Mouse (Mus musculus) bone marrow, adult 2 months (tissue): Measurements from ENCODE around the gene Trmt2b.

Source experiments
- CTCF ChIP-seq: fragments of 200-500 bp; IDR thresholded peaks from 2 replicates; pipeline ENCODE4 v1.5.1; 2011; ENCODE audit warnings: low read length, control low read depth; ENCODE audit not compliant: control insufficient read depth, insufficient read depth
- POLR2A ChIP-seq: fragments of 200-500 bp; IDR thresholded peaks from 2 replicates; pipeline ENCODE4 v1.6.1; 2011; ENCODE audit warnings: low read depth, mild to moderate bottlenecking, control low read depth, low read length, borderline replicate concordance; ENCODE audit not compliant: control insufficient read depth

GRCm38 (mm10) chrX:134262129-134262528 is 14.7 kb downstream of the Trmt2b start:
- no peak for TF ChIP-seq CTCF
- TF ChIP-seq POLR2A: no peak
